Mouse (Mus musculus) liver, postnatal 0 days (tissue): ENCODE measurements at regions not wholly inside any gene's neighbourhood (a gene's known extent, or its start where the extent isn't known, plus 50 kb on each side); places are given as distances from the start of the nearest gene placed in this dataset.
A peak's percentile ranks its signal among the peaks of the same experiment; 100 is the strongest.

Experiments used
- ATAC-seq: fragments of 200-750 bp; cut with Nextera tagmentation; 2 replicates; pipeline ENCODE4 v1.8.0; 2017; ENCODE audit warnings: mild to moderate bottlenecking, moderate library complexity
- DNase-seq: peaks from one replicate; pipeline ENCODE4 v3.0.0-alpha.2; 2016
- H3K27ac ChIP-seq: fragments of 300-500 bp; sonication (generic); 2 replicates; pipeline ENCODE4 v1.5.1; 2014; ENCODE audit warnings: antibody characterized with exemption, moderate library complexity, mild to moderate bottlenecking, low read depth
- H3K27me3 ChIP-seq: fragments of 300-500 bp; sonication (generic); 2 replicates; pipeline ENCODE4 v1.6.1; 2014; ENCODE audit warnings: low read length, control low read depth, mixed read lengths; ENCODE audit not compliant: insufficient read depth
- H3K36me3 ChIP-seq: fragments of 300-500 bp; sonication (generic); replicated peaks from 2 replicates; pipeline ENCODE4 v1.6.1; 2014; ENCODE audit warnings: mild to moderate bottlenecking, control low read depth, low read length, moderate library complexity, mixed read lengths; ENCODE audit not compliant: insufficient read depth
- H3K4me1 ChIP-seq: fragments of 300-500 bp; sonication (generic); 2 replicates; pipeline ENCODE4 v1.6.1; 2014; ENCODE audit warnings: antibody characterized with exemption, mild to moderate bottlenecking, control low read depth; ENCODE audit not compliant: insufficient read depth
- H3K4me2 ChIP-seq: fragments of 300-500 bp; sonication (generic); 2 replicates; pipeline ENCODE4 v1.6.1; 2014; ENCODE audit warnings: low read depth, mild to moderate bottlenecking, low read length, moderate library complexity, mixed read lengths
- H3K4me3 ChIP-seq: fragments of 300-500 bp; sonication (generic); 2 replicates; pipeline ENCODE4 v1.5.1; 2014; ENCODE audit warnings: low read depth, low read length
- H3K9ac ChIP-seq: fragments of 300-500 bp; sonication (generic); replicated peaks from 2 replicates; pipeline ENCODE4 v1.6.1; 2014; ENCODE audit warnings: mild to moderate bottlenecking, moderate library complexity
- H3K9me3 ChIP-seq: fragments of 300-500 bp; sonication (generic); 2 replicates; pipeline ENCODE4 v1.6.1; 2016; ENCODE audit warnings: mild to moderate bottlenecking, control low read depth, low read length, mixed read lengths
- CTCF ChIP-seq: sonication (generic); IDR thresholded peaks from 2 replicates; pipeline ENCODE4 v1.5.1; 2016; ENCODE audit warnings: antibody characterized with exemption, low read depth
- EP300 ChIP-seq: IDR thresholded peaks from 2 replicates; pipeline ENCODE4 v1.6.1; 2016; ENCODE audit warnings: antibody characterized with exemption, low read depth, mild to moderate bottlenecking
- WGBS: fragments of 180-500 bp; shearing (Covaris S2); extraction: QIAGEN DNeasy Blood & Tissue Kit; methylation state at CpG from one replicate; pipeline ENCODE4 v1.1.7; 2014; ENCODE audit not compliant: insufficient replicate concordance; 5-methylcytosine and 5-hydroxymethylcytosine counted together

- H3K4me1 ChIP-seq, result no peaks in the 10 kb centered on the region
- H3K36me3 ChIP-seq, result no peaks in the 10 kb centered on the region
- no peaks in the 10 kb centered on the region for H3K27me3 ChIP-seq
- no peak for TF ChIP-seq EP300
- WGBS, result 69% methylated on average over 9 of the region's 9 CpGs
- H3K9me3 ChIP-seq, result no peaks in the 10 kb centered on the region
- no peak overlapping the region for H3K4me2 ChIP-seq
- no peak overlapping the region for H3K4me3 ChIP-seq
- H3K27ac ChIP-seq, result no peak overlapping the region
- H3K9ac ChIP-seq, result no peak overlapping the region
- ATAC-seq, result no peak
- no peak for DNase-seq
These were observed 142.9 kb downstream of the Dmrta2 start for GRCm38 (mm10) chr4:110120761-110121160.

GRCm38 (mm10) chr4:110121447-110121846 is 143.6 kb downstream of the Dmrta2 start:
- H3K9me3 ChIP-seq, result no peaks in the 10 kb centered on the region
- no peak overlapping the region for H3K4me3 ChIP-seq
- H3K27ac ChIP-seq, result no peak overlapping the region
- H3K4me2 ChIP-seq, result no peak overlapping the region
- H3K4me1 ChIP-seq, result no peaks in the 10 kb centered on the region
- H3K9ac ChIP-seq, result no peak overlapping the region
- DNase-seq (no peak), ATAC-seq (no peak)
- 49% methylated on average over 5 of the region's 5 CpGs for WGBS
- H3K27me3 ChIP-seq, result no peaks in the 10 kb centered on the region
- no peaks in the 10 kb centered on the region for H3K36me3 ChIP-seq
- no peak for TF ChIP-seq EP300
- TF ChIP-seq CTCF, result no peak

- H3K4me3 ChIP-seq, result no peak overlapping the region
- H3K9ac ChIP-seq, result no peak overlapping the region
- WGBS, result 41% methylated on average over 6 of the region's 6 CpGs
- H3K4me2 ChIP-seq, result no peak overlapping the region
- no peaks in the 10 kb centered on the region for H3K27me3 ChIP-seq
- H3K36me3 ChIP-seq, result no peaks in the 10 kb centered on the region
- no peak for ATAC-seq
- no peaks in the 10 kb centered on the region for H3K4me1 ChIP-seq
- no peak overlapping the region for H3K27ac ChIP-seq
- H3K9me3 ChIP-seq, result no peaks in the 10 kb centered on the region
- DNase-seq, result no peak
- TF ChIP-seq CTCF (no peak), EP300 (no peak)
These were observed 147.4 kb downstream of the Dmrta2 start for GRCm38 (mm10) chr4:110125067-110125784.

GRCm38 (mm10) chr4:110127941-110128520 is 150.2 kb downstream of the Dmrta2 start:
- TF ChIP-seq CTCF (no peak), EP300 (no peak)
- WGBS, result 78% methylated on average over 3 of the region's 3 CpGs
- Histone ChIP-seq H3K27me3 (no peaks in the 10 kb centered on the region), H3K36me3 (no peaks in the 10 kb centered on the region), H3K27ac (no peak overlapping the region), H3K4me3 (no peak overlapping the region), H3K4me1 (no peaks in the 10 kb centered on the region), H3K9me3 (no peaks in the 10 kb centered on the region), H3K9ac (no peak overlapping the region), H3K4me2 (no peak overlapping the region)
- no peak for ATAC-seq
- DNase-seq, result no peak

- DNase-seq (peak; percentile 61), ATAC-seq (no peak)
- Histone ChIP-seq H3K36me3 (no peaks in the 10 kb centered on the region), H3K4me1 (no peaks in the 10 kb centered on the region), H3K27ac (no peak overlapping the region), H3K27me3 (no peaks in the 10 kb centered on the region), H3K4me3 (no peak overlapping the region), H3K4me2 (no peak overlapping the region), H3K9ac (no peak overlapping the region), H3K9me3 (no peaks in the 10 kb centered on the region)
- peak; percentile 72 for TF ChIP-seq CTCF
- TF ChIP-seq EP300, result no peak
- 12% methylated on average over 1 of the region's 1 CpGs for WGBS
These were observed 151.1 kb downstream of the Dmrta2 start for GRCm38 (mm10) chr4:110128918-110129317.

GRCm38 (mm10) chr4:110129518-110129917 is 151.7 kb downstream of the Dmrta2 start:
- 48% methylated on average over 3 of the region's 3 CpGs for WGBS
- Histone ChIP-seq H3K9me3 (no peaks in the 10 kb centered on the region), H3K4me3 (no peak overlapping the region), H3K27me3 (no peaks in the 10 kb centered on the region), H3K27ac (no peak overlapping the region), H3K4me1 (no peaks in the 10 kb centered on the region), H3K36me3 (no peaks in the 10 kb centered on the region), H3K9ac (no peak overlapping the region), H3K4me2 (no peak overlapping the region)
- TF ChIP-seq CTCF (no peak), EP300 (no peak)
- ATAC-seq (no peak), DNase-seq (no peak)
